Mouse (Mus musculus): ENCODE results near the gene Rnf128.

- TF ChIP-seq EP300 (IDR thresholded peaks at IDR 0.05; ENCODE audit: low read depth) (no peak), CTCF (IDR thresholded peaks at IDR 0.05; ENCODE audit: low read depth) (no peak)
These were observed 33.3 kb downstream of the Rnf128 start for GRCm38 (mm10) chrX:139596404-139596803.
